In the genomic region with DNA sequence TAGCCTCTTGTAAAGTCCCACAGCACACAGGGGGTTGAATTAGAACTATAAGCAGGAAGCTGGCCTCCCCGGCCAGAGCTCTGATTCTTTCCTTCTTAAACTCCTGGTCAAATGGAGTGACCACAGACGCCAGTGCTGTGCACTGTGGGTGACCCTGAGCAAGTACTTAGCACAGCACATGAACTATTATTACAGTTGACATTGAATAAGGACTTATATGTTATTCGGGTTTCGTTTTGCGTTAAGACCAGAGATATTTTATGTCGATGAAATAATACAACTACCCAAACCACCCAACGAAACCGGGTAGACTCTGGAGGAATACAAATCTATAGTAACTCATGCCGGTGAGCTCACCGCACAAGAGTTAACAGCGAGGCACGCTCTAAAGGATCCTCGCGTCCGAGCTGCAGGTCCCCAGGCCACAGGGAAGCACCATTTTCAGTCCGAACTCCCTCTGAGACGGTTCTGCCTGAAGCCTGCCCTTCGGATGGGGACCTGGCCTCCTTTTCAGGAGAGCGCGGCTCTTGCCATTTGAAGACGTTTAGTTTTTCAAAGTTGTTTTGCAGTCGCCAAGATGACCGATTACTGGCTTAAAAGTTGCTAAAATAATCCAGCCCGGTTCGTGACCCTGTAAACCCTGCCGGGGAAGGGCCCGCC, we compare ENCODE assay signal across 8 mouse cellular contexts. TPM values are rescaled to one million over a fixed set of nuclear protein-coding genes. Genes with fewer than 3 reads are reported as not detected.
DNase-seq lines count a peak whose midpoint lies in the region; ATAC-seq and TF ChIP-seq lines count a peak whose summit lies in the region.

No protein-coding gene starts in this region.

- H3K4me2 ChIP-seq in heart, embryonic 14.5 days (ENCODE audit: low read length), result peak overlapping the region; percentile 94
- H3K4me2 ChIP-seq in liver, embryonic 13.5 days, result peak overlapping the region; percentile 95

- no peak for TF ChIP-seq POLR2A in heart, adult 2 months (IDR thresholded peaks at IDR 0.05; ENCODE audit: insufficient read depth, low read depth, low read length)

- H3K79me2 ChIP-seq in heart, adult 2 months (replicated peaks; ENCODE audit: control insufficient read depth, insufficient read depth, low read length), result no peaks in the 10 kb centered on the region

- peak overlapping the region; percentile 68 for H3K9ac ChIP-seq in heart, adult 2 months (ENCODE audit: low read depth, low read length)
- peak overlapping the region; percentile 91 for H3K9ac ChIP-seq in heart, embryonic 14.5 days (ENCODE audit: low read length)
- H3K9ac ChIP-seq in liver, embryonic 13.5 days, result peak overlapping the region; percentile 83

- peak overlapping the region; percentile 78 for H3K4me3 ChIP-seq in heart, adult 2 months
- H3K4me3 ChIP-seq in heart, embryonic 14.5 days (ENCODE audit: control insufficient read depth in 1 of 2, insufficient read depth in 1 of 2, low read depth in 1 of 2, low read length in 2 of 2), result peak overlapping the region; percentile 66 to 85
- H3K4me3 ChIP-seq in liver, embryonic 13.5 days (replicated peaks), result peak overlapping the region; percentile 78

- H3K27ac ChIP-seq in heart, adult 2 months, result peak overlapping the region; percentile 75
- H3K27ac ChIP-seq in heart, embryonic 14.5 days (replicated peaks in 1 of 2; ENCODE audit: control insufficient read depth in 1 of 2, insufficient read depth in 1 of 2, low read depth in 2 of 2, low read length in 2 of 2), result peak overlapping the region; percentile 65 to 84
- peak overlapping the region; percentile 37 for H3K27ac ChIP-seq in liver, embryonic 13.5 days

- H3K36me3 ChIP-seq in heart, adult 2 months (ENCODE audit: control insufficient read depth, insufficient read depth, low read length), result no peaks in the 10 kb centered on the region
- H3K36me3 ChIP-seq in heart, embryonic 14.5 days (ENCODE audit: control insufficient read depth, insufficient read depth, low read length), result peaks cover 24% of the 10 kb centered on the region
- peaks cover 23% of the 10 kb centered on the region for H3K36me3 ChIP-seq in liver, embryonic 13.5 days
- no peaks in the 10 kb centered on the region; the same call in 1 of the 2 replicates for H3K36me3 ChIP-seq in splenic B cell, adult 2 months (ENCODE audit: control insufficient read depth, insufficient read depth, low read length, poor library complexity, severe bottlenecking)

- H3K9me3 ChIP-seq in heart, embryonic 14.5 days (ENCODE audit: control insufficient read depth, low read length), result no peaks in the 10 kb centered on the region
- no peaks in the 10 kb centered on the region for H3K9me3 ChIP-seq in liver, embryonic 13.5 days (replicated peaks)

- WGBS in heart, adult 2 months, result 1% methylated on average over 27 of the region's 27 CpGs
- 2% methylated on average over 27 of the region's 27 CpGs for WGBS in heart, embryonic 14.5 days
- 1% methylated on average over 27 of the region's 27 CpGs for WGBS in liver, embryonic 13.5 days (ENCODE audit: insufficient replicate concordance)

- H3K27me3 ChIP-seq in heart, adult 2 months (ENCODE audit: control insufficient read depth, insufficient read depth, low read length), result no peaks in the 10 kb centered on the region
- no peaks in the 10 kb centered on the region for H3K27me3 ChIP-seq in heart, embryonic 14.5 days (ENCODE audit: control insufficient read depth, insufficient read depth, low read length)
- no peaks in the 10 kb centered on the region for H3K27me3 ChIP-seq in liver, embryonic 13.5 days
- H3K27me3 ChIP-seq in splenic B cell, adult 2 months (ENCODE audit: control insufficient read depth, insufficient read depth, low read length, poor library complexity, severe bottlenecking), result no peaks in the 10 kb centered on the region

- ATAC-seq in heart, embryonic 14.5 days (ENCODE audit: insufficient number of reproducible peaks, insufficient read depth, low FRiP score, low read depth), result no peak
- ATAC-seq in liver, embryonic 13.5 days (ENCODE audit: low read depth), result no peak
- ATAC-seq in frontal cortex, adult (ENCODE audit: low TSS enrichment), result no peak

- DNase-seq in heart, adult 2 months, result no peak
- no peak for DNase-seq in heart, adult 9 months (ENCODE audit: low spot score in 2 of 2)
- peak; percentile 38 for DNase-seq in NIH3T3 (ENCODE audit: low read depth)
- no peak for DNase-seq in liver, embryonic 13.5 days
- peak; percentile 15 for DNase-seq in splenic B cell, adult 2 months (ENCODE audit: low read depth, low spot score)
- DNase-seq in urinary bladder, adult 18-20 months (ENCODE audit: low spot score in 2 of 2), result no peak

- peaks cover 2% of the 10 kb centered on the region for H3K4me1 ChIP-seq in heart, adult 2 months (ENCODE audit: control insufficient read depth, insufficient read depth, low read length)
- peaks cover 4 to 10% of the 10 kb centered on the region in 2 experiments; a peak in 3 of 4 replicates for H3K4me1 ChIP-seq in heart, embryonic 14.5 days (ENCODE audit: control insufficient read depth in 2 of 2, insufficient read depth in 2 of 2, low read length in 2 of 2)
- H3K4me1 ChIP-seq in liver, embryonic 13.5 days (replicated peaks), result peaks cover 24% of the 10 kb centered on the region

- TF ChIP-seq CTCF in heart, adult 2 months (IDR thresholded peaks at IDR 0.05), result no peak

- no peak for TF ChIP-seq EP300 in heart, adult 2 months (IDR thresholded peaks at IDR 0.05; ENCODE audit: insufficient read depth, low read depth, low read length)

- intact Hi-C loops in heart, adult 2 months (cut with DNase I), result loop anchor here (2.0 to 10.0 kb wide), 2 partner anchors 52 to 1040 kb away; a partner anchor contains a TSS

RNA-seq across cellular contexts. Expression of a gene that starts 0.6 kb away (rescaled TPM):
- total RNA-seq in heart, adult 2 months (2021), result 1 to 10 TPM; 6.9 to 8.2 TPM
- polyA plus RNA-seq in heart, adult 2 months (2012; rRNA removed), result 27.9 and 29.7 TPM in 2 replicates
- 31.2 and 31.7 TPM in 2 replicates for polyA plus RNA-seq in heart, embryonic 14.5 days (2014; fragmentation: Nextera tagmentation; extraction: Ambion mirVana)
- polyA plus RNA-seq in liver, embryonic 13.5 days (2015; fragmentation: Nextera tagmentation; extraction: Ambion mirVana), result 12.3 and 15.0 TPM in 2 replicates

RNA-seq across cellular contexts. Expression of a gene that starts 21.8 kb away (rescaled TPM):
- 10 to 100 TPM; 12.0 to 12.5 TPM for total RNA-seq in heart, adult 2 months (2021)
- 34.0 and 37.1 TPM in 2 replicates for polyA plus RNA-seq in heart, adult 2 months (2012; rRNA removed)
- 27.9 and 29.5 TPM in 2 replicates for polyA plus RNA-seq in heart, embryonic 14.5 days (2014; fragmentation: Nextera tagmentation; extraction: Ambion mirVana)
- 14.8 TPM in 2 replicates for polyA plus RNA-seq in liver, embryonic 13.5 days (2015; fragmentation: Nextera tagmentation; extraction: Ambion mirVana)

RNA-seq across cellular contexts. Expression of a gene that starts 33.1 kb away (rescaled TPM):
- 10 to 100 TPM; 17.4 to 19.9 TPM for total RNA-seq in heart, adult 2 months (2021)
- 12.1 and 12.5 TPM in 2 replicates for polyA plus RNA-seq in heart, adult 2 months (2012; rRNA removed)
- polyA plus RNA-seq in heart, embryonic 14.5 days (2014; fragmentation: Nextera tagmentation; extraction: Ambion mirVana), result 5.1 and 6.3 TPM in 2 replicates
- 0.34 and 0.71 TPM in 2 replicates for polyA plus RNA-seq in liver, embryonic 13.5 days (2015; fragmentation: Nextera tagmentation; extraction: Ambion mirVana)

RNA-seq across cellular contexts. Expression of a gene that starts 51.4 kb away (rescaled TPM):
- total RNA-seq in heart, adult 2 months (2021), result 10 to 100 TPM; 11.3 to 15.7 TPM
- polyA plus RNA-seq in heart, adult 2 months (2012; rRNA removed), result 22.7 and 24.2 TPM in 2 replicates
- polyA plus RNA-seq in heart, embryonic 14.5 days (2014; fragmentation: Nextera tagmentation; extraction: Ambion mirVana), result 13.1 and 13.7 TPM in 2 replicates
- 17.9 and 18.0 TPM in 2 replicates for polyA plus RNA-seq in liver, embryonic 13.5 days (2015; fragmentation: Nextera tagmentation; extraction: Ambion mirVana)

Comparison
In these comparisons a context has a peak if more than half of its experiments do, and no peak if none do; other contexts are left out.
1. DNase-seq: peak in NIH3T3 (single experiment) and splenic B cell, adult 2 months (single experiment); none in heart, adult 2 months (0 of 2), heart, adult 9 months (0 of 2), liver, embryonic 13.5 days (single experiment) and urinary bladder, adult 18-20 months (0 of 2).
2. Peak in every context shown above with its lines, with median percentiles within 50 percentile points of each other: H3K27ac ChIP-seq, H3K4me3 ChIP-seq and H3K9ac ChIP-seq.